Mouse (Mus musculus): Measurements from ENCODE around the gene Vill.

Vill gene

DNA sequence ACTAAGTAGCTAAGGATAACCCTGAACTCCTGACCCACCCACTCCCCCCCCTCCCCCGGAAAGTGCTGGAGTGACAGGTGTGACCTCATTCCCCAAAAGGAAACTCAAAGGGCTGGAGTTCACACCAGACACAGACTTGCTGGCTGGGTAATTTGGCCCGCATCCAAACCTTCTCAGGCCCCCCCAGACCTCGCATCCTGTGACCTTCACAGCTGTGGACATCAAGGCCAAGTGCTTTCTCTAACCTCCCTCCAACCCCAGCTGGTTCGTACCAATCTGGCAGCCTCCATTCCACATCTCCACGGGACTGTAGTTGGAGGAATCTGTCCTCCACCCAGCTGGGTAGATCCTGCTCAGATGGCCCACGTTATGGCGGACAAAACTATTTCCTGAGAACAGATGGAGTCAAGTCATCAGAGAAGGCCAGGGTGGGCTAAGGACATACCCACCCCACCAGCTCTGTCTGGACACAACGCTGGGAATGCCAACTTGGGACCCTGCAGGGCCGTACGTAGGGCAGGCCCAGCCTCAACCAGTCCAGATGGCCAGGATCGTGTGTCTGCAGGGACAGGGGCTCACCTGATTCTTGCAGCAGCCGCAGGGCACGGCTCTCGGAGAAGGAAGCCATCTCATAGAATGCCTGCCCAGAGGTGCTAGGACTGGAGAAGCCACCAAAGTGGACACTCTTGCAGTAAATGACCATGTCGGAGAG lies 20.8 kb downstream of the Vill start:
- in situ Hi-C loops (cut with MseI, MboI): no loop called here

DNA sequence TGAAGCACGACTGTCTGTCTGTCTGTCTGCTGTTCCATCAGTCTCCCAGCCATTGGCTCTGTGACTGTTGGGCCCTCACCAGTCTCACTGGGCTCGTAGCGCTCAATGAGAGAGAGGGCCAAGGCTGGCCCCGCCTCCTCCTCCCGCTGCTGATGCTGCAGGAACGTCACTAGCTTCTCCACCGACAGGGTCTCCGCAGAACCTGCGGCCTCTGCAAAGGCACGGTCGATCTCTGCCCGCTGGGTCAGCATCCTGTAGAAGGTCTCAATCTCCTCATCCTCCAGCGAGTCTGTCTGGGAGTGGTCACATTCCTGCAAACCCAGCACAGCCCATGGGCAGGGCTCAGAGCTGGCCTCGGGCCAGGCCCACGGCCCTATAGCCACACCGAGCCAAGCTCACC lies 23.1 kb downstream of the Vill start:
- in situ Hi-C loops (cut with MseI, MboI): no loop called here

DNA sequence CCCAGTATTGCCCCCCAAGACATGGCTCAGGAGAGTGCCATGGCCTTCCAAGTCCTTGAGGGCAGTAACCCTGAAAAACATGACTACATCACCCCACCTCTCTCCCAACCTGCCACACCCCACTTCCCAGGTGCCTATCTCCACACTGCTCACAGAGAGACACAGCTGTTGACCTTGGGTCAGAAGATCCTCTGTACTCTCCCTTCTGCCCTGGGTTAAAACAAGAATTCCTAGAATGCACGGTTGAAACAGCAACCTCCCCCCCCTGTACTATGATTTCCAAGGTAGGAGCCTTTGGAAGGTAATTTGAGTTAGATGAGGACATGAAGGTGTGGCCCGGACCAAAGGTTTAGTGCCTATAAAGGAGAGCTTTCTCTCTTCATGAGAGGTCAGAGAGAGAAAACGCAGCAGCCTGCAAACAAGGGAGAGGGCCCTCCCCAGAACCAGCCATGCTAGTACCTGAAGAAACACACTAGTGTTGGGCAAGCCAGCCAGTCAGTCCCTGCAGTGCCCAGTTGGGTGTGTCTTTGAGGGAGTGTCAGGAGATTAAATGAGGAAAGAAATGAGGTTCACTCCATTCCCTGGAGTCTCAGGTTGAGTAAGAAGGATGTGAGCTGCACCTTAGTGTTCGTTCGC lies 27.6 kb downstream of the Vill start:
- in situ Hi-C loops (cut with MseI, MboI): no loop called here

DNA sequence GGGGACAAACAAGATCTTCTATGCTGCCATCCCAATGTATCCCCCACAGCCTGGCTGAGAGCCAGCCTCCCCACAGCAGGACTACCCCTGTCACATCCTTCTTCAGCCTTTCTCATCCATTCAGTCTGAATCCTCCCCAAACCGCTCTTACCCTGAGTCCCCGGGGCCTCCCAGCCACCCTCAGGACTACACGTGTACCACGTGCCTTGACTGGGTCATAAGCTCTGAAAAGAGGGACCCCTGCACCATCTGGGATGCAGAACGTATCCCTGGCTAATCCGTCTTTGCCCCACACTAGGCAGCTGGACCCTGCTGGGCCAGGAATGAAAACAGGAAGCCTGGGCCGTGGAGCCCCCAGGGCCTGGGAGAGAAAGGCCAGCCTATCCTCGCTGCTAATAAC lies 29.5 kb downstream of the Vill start:
- in situ Hi-C loops (cut with MseI, MboI): no loop called here

DNA sequence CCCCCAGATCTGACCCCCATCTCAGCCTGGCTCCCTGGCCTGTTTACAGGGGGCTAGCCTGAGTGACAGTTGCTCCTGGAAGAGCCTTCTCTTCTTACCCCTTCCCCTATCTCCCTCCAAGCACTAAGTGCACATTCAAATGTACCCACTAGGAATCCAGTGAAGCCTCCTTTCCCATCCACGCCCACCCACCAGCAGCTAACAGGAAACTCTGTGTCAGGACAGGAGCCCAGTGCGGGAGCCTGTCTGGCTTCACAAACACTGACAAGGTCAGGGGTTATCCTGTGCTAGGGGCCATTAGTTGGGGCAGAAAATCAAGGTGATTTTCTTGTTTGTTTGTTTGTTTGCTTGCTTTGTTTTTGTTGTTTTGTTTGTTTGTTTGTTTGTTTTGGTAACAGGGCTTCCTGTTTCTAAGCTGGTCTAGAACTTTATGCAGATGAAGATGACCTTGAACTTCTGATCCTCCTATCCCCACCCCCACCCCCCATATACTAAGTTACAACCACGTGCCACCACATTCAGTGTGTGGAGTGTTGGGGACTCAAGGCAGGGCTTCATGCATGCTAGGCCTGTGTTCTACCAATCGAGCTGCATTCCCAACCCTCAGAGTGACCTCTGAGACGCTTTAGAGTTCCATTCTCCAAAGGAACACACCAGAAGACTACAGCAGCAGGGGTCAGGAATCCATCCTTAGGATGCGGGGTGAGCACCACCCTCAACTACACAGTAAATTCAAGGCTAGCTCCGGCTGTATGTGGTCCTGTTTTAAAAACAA lies 30.3 kb downstream of the Vill start:
- in situ Hi-C loops (cut with MseI, MboI): no loop called here

DNA sequence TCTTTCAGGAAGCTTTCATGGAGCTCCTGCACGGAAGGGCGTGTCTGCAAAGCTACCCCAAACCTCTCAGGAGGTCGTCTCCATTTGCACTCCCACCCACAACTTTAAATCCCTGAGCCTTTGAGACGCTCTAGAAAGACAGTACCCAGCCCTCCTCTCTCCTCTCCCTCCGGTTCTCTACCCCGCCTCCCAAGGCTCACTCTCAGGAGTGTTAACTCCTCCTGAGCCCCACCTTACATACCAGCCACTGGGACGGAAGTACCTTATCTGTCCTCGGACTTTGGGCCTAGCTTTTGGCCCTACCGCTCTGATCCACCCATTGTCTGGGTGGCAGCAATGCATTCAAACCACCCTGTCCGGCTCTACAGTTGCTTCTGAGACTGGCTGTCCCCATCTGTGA lies 31.4 kb downstream of the Vill start:
- in situ Hi-C loops (cut with MseI, MboI): no loop called here

DNA sequence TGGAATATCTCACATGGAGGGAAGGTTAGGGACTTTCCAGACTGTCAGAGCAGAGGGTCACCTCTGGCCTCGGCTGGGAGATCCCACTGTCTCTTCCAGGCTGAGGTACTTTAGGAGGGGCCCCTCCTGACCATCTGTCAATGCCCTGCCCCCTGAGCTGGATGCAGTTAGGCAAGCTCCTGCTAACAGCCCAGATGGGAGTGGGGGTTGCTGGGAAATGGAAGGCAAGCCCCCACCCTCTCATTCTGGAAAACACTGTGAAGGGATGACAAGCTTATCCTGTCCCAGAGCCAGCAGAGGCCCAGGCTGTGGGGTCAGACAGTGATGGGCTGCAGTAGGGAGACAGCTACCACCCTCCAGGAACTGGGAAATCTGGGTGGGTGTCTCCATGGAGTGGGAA lies 33.9 kb downstream of the Vill start:
- in situ Hi-C loops (cut with MseI, MboI): no loop called here

DNA sequence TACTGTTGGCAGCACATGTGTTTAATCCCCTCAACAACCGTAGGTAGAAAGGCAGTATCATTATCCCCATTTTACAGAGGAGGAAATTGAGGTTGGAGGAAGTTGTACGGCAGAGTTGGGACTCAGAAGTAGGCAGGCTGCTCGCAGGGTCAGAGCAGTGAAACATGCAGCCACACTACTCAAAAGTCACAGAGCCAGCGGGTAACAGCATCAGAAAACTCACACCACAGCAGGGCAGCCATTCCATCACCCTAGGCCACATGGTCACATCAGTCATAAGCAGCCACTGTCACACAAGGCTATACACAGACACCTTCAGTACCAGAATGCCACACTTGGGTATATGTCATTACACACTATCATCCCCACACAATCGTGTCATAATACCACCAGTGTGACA lies 34.7 kb downstream of the Vill start:
- in situ Hi-C loops (cut with MseI, MboI): no loop called here

DNA sequence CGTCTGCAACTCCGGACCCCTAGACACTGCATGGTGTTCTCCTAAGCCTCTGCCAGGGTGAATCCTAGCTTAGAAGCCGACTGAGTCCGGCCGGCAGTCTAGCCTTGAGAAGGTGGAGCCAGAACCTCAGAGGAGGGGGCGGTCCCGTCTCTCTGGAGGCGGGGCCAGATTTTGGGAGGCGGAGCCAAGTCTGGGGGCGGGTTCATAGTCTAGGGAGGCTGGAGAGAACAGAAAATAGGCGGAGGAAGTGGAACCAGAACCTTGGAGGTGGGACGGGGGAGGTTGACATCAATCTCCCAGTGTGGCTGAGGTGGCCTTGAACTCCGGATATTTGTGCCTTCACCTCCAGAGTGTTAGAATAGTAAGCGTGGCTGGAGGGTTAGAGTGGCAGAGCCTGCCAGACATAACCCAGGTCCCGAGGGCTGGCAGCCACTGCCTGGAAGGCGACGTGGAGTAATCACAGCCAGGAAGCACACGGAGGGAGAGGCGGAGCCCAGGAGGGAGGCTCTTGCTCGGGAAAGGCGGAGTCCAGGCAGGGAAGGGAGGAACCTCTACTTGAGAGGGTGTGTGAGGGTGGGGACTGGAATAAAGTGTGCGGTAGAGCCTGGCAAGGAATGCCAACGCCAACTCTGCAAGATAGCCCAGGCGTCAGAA lies 35.7 kb downstream of the Vill start:
- in situ Hi-C loops (cut with MseI, MboI): no loop called here

DNA sequence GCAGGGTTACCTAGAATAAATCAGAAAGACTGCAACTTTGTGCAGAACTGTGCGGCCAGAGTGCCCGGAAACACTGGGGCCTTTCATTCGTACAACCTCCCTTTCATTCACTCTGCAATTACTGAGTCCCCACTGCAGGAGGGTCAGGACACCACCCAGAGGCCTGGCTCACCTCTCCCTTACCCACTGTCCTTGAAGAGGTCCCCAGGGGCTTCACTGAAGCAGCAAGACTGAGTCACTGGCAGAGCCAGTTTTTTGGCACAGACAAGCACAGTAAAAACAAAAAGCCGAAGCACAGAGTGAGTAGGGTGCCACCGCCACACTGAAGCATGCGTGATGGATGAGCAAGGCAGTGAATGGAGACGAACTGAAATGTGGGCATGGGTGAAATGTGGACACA lies 36.9 kb downstream of the Vill start:
- in situ Hi-C loops (cut with MseI, MboI): no loop called here

DNA sequence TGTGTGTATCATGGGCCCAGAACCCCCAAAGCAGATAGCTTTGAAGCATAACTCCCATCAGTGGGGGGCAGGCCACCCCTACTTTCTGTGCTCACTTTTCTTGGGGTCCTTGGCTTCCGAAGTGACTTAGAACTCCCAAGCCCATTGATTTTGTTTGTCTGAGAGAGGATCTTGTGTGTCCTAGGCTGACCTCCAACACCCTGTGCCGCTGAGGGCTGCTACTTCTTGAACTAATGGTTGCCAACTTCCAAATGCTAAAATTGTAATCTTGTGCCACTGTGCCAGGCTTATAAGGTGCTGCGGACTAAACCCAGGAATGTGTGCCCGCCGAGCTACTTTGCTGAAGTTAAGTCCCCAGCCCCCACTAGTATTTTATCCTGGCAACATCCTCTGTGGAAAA lies 37.9 kb downstream of the Vill start:
- in situ Hi-C loops (cut with MseI, MboI): no loop called here

DNA sequence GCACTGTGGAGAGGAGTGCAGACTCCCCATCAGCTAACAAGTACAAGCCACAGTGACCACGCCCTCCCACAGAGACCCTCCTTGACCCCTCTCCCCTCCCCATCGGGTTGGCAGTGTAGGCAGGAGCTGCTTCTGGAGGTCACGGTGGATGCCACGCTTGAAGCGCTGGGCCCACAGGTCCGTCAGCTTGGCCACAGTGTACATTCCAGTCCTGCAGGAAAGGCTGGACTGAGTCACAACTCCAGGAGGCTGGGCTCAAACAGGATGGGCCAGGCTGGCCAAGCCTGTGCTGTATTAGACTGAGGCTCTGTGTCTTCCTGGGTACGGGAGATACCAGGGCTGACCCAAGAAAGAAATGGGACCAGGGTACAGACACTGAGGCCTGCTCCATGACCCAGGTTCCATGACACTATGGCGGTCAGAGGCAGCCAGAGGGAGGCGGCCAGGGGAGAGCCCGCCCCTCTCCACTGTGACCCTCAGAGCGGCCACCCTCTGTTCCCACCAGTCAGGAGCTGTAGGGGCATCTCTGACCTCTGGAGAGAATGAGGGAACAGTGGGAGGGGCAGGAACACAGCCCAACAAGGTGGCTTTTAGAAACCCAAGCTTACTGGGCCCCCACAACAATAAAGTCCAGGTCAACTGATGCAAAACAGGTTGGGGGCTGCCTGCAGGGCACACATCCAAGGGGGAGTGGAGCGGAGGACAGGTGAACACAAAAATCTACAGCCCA lies 39.2 kb downstream of the Vill start:
- in situ Hi-C loops (cut with MseI, MboI): no loop called here

DNA sequence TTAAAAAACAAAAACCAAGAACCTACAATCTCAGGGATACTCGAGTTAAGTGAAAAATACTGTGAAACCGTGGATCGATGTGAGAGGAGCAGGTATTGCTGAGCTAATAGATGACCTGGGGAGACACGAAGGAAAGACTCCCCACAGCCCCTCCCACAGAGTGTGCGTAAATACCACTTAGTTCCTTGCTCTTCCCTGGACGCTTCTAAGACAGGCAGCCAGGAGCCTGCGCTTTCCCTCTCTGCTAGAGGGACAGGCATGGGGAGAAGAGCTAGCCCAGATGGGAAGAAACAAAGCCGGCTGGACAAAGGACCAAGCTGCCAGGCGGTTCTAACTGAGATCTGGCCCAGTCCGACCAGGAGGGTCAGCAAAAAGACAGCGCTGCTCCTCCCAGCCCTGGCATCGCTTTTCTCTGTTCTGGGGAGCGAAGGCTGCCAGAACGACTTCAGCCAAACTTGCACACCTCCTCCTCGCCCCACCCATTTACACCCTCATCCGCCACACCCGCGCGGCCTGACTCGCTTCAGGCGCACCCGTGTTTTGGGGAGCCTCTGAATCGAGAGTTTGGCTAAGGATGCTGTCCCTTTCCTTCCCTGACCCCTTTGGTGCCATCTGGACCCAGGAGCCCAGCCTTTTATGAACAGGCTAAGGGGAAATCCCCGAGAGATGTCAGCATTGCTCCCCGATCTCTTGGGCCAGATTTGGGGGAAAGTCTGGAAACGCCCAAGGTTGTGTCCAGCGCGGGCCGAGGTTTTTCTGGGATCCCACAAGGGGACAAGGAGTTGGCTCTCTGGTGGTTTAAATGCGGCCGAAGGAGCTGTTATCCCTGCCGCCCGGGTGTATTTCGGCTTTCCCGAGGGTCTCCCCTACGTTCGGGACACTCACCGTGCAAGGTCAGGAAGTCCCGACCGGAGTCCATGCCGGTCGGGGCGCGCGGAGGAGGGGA lies 40.2 kb downstream of the Vill start:
- in situ Hi-C loops (cut with MseI, MboI): no loop called here

DNA sequence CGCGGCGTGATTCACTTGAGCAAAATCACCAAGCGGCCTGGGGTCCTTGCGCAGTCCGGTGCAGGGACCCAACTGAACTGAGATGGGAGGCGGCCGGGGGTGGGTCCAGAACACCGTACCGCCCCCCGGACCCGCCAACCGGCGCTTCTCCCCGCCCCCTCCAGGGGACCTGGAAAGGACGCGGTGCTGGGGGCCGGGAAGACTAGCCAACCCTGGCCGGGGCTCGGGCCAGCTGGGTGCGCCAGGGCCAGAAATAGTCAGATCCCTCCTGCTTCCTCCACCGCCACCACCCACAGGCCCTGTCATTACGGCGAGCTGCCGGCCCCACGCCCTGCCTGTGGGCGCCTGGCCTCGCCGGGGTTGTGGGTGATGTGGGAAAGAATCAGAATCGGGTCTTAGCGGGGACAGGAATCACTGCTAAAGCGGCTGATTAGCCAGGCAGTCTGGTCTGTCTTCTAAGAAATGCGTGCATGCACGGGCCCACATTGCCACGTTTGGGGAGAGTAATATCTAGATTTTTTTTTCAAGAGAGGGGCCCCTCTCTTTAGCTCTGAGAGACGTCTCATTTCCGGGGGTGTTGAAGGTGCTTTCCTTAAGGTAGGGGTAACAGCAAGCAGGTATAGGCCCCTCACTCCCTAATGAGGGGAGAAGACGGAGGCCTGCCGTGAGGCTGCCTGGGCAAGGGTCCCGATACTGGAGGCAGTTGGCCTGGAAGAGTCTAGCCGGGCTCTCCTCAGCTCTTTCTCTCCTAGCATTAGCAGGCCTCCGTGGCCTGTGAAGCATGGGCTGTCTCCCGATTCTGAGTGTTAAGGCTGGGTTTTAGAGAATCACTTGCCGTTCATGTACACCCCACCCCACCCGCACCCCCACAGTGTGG lies 41.1 kb downstream of the Vill start, which contains the start of gene Plcd1:
Gene Plcd1 (minus strand): TSS at position 84 of the 877 bp plus-strand sequence.
- in situ Hi-C loops (cut with MseI, MboI): no loop called here

DNA sequence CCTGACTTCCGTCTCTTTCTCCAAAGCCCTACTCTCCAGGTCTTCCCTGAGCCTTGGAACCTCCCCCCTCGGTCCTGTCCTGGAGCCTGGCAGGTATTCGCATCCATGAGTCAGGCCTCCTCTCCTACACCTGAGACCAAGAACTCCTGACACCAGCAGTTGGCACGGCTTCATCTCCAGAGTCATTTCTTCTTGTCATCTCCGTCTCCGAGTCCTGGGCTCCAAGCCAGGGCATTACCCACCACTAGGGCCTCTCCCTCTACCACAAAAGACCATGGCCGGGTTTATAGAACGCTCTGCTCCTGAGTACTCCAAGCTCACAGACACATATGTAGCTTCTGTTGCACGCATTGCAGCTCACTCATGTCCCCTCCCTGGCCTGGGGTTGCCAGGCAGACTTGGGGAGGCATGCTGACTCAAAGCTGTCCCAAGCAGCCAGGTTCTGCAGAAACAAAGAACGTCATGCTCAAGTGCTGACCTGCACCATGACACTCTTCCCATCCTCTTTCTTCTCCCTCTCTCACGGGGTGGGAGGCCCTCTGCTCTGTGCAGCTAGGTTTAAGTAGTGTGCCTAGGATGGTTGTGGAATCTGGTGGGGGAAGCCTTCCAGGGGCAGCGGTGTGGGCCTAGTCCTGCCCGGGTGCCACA lies 42.0 kb downstream of the Vill start:
- in situ Hi-C loops (cut with MseI, MboI): no loop called here

DNA sequence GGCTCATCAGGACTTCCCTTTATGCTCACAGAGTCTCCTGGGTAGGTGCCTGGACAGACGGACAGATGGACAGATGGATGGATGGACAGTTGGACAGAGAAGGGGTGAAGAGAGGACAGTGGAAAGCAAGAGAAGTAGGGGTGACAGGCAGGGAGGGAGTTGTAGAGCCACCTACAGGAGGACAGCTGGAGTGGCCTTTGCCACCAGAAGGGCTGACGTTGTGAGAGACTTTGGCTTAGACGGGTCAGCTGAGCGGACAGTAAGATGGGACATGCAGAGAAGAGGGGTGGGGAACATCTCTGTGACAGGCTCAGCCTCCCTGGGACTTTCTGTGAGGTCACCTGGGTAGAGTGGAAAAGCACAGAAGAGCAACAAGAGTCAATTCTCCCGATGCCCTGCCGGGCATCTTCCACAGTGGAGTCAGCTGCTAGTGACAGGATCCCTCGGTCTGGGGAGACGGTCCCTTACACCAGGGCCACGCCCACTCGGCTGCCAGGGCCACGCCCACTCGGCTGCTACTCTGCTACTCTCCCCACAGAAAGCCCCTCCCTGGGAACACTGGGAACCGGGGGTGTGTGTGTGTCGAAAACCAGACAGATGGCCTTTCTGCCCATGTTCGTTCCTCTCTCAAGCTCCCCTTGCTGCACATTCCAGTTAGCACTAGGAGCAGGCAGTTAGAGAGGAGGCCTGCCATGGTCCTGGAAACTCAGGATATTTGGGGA lies 47.8 kb downstream of the Vill start:
- in situ Hi-C loops (cut with MseI, MboI): no loop called here

DNA sequence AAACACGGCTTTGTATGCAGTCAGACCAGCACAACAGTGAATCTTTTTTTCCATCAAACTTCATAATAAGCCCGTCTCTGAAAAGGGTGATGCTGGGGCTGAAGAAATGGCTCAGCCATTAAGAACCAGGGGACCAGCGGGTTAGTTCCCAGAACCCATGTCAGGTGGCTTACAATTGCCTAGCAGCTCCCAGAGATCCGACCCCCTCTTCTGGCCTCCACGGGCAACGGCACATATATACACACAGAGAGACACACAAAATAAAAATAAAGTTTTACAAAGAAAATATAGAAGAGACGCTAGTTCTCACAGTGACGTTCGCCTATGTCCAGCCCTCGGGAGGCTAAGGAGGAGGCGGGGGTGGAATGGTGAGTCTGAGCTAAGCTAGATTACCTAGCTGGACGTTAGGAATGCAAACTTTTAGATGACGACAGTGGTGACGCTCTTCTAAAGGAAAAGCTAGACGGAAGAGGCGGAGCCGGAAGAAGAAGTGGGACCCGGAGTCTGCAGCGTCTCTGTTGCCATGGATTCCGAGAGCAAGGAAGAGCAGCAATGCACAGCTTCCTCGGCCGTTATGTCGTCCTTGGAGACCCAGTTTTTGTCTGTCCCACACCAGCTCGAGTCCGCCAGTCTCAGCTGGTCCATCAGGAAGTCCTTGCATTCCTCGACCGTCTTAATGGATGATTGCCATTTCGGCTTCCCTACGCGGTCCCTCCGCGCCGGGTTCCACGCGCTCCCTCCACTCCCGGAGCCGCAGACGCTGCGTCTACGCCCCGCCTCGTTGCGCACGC lies 49.6 kb downstream of the Vill start, which contains the start of gene Dlec1:
Gene Dlec1 (plus strand): TSS at position 487 of the 791 bp plus-strand sequence.
- in situ Hi-C loops (cut with MseI, MboI): no loop called here

DNA sequence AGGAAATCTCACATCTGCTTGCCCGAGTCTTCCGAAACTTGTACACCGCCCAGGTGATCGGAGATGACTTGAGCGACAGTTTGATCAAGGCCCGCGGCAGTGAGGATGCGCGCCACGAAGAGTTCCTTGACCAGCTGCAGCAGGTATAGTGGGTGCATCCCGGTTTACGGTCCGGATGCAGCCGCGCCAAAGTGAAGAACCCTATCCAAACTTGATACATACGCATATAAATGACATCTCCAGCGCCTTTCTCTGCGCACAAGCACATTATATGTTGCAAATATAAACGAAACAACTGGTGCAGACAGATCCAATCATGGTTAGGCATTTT lies 50.2 kb downstream of the Vill start:
- in situ Hi-C loops (cut with MseI, MboI): no loop called here
